Mouse (Mus musculus) bone marrow, adult 2 months (tissue): ENCODE measurements at regions not wholly inside any gene's neighbourhood (a gene's known extent, or its start where the extent isn't known, plus 50 kb on each side); places are given as distances from the start of the nearest gene placed in this dataset.

Experiments used
- CTCF ChIP-seq: fragments of 200-500 bp; IDR thresholded peaks from 2 replicates; pipeline ENCODE4 v1.5.1; 2011; ENCODE audit warnings: low read length, control low read depth; ENCODE audit not compliant: control insufficient read depth, insufficient read depth
- POLR2A ChIP-seq: fragments of 200-500 bp; IDR thresholded peaks from 2 replicates; pipeline ENCODE4 v1.6.1; 2011; ENCODE audit warnings: low read depth, mild to moderate bottlenecking, control low read depth, low read length, borderline replicate concordance; ENCODE audit not compliant: control insufficient read depth

DNA sequence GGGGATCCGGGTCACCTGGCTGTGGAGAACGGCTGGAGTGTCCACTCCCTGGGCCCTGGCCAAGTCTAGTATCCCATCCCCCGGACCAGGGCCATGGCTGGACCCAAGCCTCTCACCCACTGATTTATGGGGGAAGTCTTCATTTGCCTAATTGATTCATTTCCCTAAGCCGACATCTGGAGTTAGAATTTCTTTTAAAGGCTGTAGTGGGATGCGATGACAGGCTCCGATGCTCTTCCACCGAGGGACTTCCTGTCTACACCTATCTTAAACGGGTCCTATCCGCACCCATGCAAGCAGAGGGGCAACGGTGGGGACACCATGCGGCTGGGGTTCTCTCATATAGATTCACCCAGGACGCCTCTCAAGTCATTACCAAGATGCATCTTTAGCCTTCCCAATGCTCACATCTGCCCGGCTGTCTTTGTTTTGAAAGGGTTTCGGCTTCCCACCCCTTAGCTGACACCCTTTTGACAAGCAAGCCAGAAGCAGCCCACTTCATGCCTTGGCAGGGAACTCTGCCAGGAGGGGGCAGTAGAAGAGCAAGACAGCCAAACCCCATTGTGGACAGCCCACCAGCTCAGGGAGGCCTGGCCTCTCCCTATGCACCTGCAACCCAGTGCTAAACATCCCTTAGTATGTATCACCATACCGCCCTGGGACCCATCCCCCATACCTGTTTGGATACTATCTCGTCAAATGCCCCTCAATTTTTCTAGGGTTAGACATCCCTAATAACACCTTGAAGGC lies 402.4 kb upstream of the 3110018I06Rik start:
- TF ChIP-seq POLR2A (no peak), CTCF (peak; percentile 7; the same call in 1 of the 2 replicates)
